Mouse (Mus musculus) liver, embryonic 14.5 days (tissue): Measurements from ENCODE around the gene Gm28036.

ENCODE experiments used
- CTCF ChIP-seq: IDR thresholded peaks from 2 replicates; pipeline ENCODE4 v1.5.1; 2016; ENCODE audit warnings: antibody characterized with exemption, low read depth, control low read depth
- EP300 ChIP-seq: IDR thresholded peaks from 2 replicates; pipeline ENCODE4 v1.6.1; 2016; ENCODE audit warnings: antibody characterized with exemption, low read depth

- TF ChIP-seq CTCF = no peak
- no peak for TF ChIP-seq EP300
These were observed 38.6 kb upstream of the Gm28036 start for GRCm38 (mm10) chr2:156165478-156165877.
